Mouse (Mus musculus): Measurements from ENCODE around the gene Immt.

The Immt gene

GRCm38 (mm10) chr6:71830690-71831580 is at the start of gene Immt:
Gene Immt, plus strand, starts transcription at chr6:71831331.
- peak; percentile 94 for DNase-seq (ENCODE audit: extremely low spot score, low spot score)

DNA sequence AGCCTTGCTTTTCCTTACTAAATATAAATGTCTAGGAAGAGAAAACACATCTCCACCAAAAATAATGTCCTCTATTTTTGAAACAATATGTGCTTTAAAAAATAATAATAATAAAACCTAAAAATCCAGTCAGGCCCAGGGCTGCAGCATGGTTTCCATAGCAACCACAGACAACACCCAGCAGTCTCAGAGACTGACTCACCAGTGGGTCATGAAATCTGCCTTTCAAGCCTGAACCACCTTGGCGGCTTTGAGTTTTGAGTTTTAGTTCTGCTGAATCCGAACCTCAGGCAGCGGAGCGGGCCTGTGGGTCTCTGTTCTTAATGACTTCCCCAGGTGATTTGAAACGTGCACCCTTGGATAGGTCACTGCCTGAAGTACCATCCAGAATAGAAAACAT is 48.0 kb upstream of the Immt start:
- DNase-seq (ENCODE audit: extremely low spot score, low spot score), result no peak

DNA sequence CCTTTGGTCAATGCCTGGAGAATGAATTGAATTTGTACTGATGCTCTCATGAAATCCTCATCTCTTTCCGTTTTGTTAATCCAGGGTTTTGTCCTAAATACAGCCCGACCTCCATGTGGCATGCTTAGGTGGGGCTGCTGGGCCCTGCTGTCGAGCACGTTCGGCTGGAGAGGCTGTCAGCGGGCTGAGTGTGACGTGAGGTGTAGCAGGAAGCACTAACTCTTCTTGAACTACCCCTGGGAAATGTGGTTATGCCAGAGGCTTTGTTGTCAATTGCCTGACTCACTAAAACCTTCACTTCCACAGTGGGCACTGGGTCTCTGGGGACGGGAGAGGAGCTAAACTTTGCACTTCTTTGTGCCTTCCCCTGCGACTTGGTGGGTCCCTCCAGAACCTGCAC is 42.8 kb upstream of the Immt start:
- DNase-seq (ENCODE audit: extremely low spot score, low spot score), result no peak

GRCm38 (mm10) chr6:71791771-71792170 is 39.4 kb upstream of the Immt start:
- no peak for DNase-seq (ENCODE audit: extremely low spot score, low spot score)

DNA sequence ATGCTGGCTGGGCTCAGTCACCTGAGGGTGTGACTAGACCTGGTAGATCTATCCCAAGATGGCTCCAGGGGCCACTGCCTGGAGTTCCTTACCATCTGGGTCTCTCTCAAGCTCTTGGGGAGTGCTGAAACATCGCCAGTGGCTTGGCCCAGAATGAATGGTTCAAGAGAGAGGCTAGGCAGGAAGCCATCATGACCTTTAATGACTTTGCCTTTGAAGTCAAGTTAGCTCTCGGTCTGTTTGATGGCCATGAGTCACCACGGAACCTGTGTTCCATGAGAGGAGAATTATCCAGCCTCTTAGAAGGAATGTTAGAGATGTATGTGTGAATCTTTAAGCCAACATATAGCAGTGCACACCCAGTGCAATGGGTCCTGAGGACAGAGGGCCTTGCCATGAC is 31.7 kb upstream of the Immt start:
- no peak for DNase-seq (ENCODE audit: extremely low spot score, low spot score)

- DNase-seq (ENCODE audit: extremely low spot score, low spot score), result no peak
These were observed 30.0 kb upstream of the Immt start for GRCm38 (mm10) chr6:71801011-71801713.

GRCm38 (mm10) chr6:71801714-71802094 is 29.4 kb upstream of the Immt start:
- no peak for DNase-seq (ENCODE audit: extremely low spot score, low spot score)

GRCm38 (mm10) chr6:71803609-71804008 is 27.5 kb upstream of the Immt start:
- no peak for DNase-seq (ENCODE audit: extremely low spot score, low spot score)

- DNase-seq (ENCODE audit: extremely low spot score, low spot score), result peak; percentile 66
These were observed 26.9 kb upstream of the Immt start for GRCm38 (mm10) chr6:71804061-71804829.

GRCm38 (mm10) chr6:71806713-71807112 is 24.4 kb upstream of the Immt start:
- no peak for DNase-seq (ENCODE audit: extremely low spot score, low spot score)

GRCm38 (mm10) chr6:71809890-71810289 is 21.2 kb upstream of the Immt start:
- no peak for DNase-seq (ENCODE audit: extremely low spot score, low spot score)

DNA sequence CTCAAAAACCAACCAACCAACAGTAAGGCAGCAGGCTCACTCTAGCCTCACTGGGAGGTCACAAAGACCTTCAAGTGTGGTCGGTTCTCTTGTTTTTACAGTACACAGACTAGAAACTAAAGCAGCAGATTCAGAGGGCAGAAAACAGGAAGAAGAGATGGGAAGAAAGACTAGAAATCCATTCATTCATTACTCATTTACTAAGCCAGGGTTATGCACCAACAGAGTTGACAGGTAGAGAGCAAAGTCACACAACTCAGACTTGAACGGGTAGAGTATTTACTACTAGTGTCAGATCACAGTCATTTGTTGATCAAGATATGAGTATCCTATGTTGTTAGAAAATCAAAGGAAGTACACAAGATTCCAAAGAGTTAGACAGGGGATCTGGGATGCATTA is 18.3 kb upstream of the Immt start:
- no peak for DNase-seq (ENCODE audit: extremely low spot score, low spot score)

DNA sequence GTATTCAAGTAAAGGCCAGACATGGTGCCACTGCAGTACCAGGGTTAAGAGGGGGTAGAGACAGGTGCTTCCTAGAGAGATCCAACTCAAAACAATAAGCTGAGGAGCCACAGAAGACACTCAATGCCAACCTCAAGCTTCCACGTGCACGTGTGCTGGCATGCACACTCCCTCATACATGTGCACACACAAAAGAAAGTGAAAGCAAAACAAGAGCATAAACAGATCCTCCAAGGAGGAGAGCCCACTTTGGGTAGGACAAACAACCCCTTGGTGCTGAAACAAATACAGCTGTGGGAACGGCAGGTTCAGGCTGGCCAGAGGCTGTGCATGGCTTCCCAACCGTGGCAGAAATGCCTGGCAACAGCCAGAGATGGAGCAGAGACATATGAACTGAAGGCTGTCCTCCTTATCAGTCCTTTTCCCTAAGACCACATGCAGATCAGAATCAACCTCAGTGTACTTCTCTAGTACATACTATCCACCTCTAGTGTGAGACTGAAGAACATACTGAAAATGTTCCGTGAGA is 11.3 kb upstream of the Immt start:
- no peak for DNase-seq (ENCODE audit: extremely low spot score, low spot score)

- DNase-seq (ENCODE audit: extremely low spot score, low spot score), result peak; percentile 16
These were observed 8.0 kb upstream of the Immt start for GRCm38 (mm10) chr6:71823085-71823484.

DNA sequence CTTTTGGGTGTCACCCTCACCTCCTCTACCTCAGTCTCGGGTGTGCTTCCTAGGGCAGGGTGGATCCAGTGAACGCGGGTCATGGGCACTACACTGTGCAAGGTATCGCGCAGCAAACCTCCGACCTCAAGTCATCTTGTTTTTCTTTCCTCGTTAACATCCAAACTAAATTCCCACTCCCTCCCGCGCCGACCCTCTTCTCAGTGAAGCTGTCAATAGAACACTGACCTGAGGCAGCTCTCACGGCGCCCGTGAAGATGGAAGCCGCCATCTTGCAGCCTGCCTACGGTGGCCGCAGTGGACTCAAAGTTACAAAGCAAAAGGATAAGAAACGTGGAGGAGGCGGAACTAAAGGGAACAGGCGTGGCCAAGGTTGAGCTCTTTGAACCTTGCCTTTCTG is 7.6 kb upstream of the Immt start:
- DNase-seq (ENCODE audit: extremely low spot score, low spot score), result peak; percentile 91

GRCm38 (mm10) chr6:71823961-71824360 is 7.2 kb upstream of the Immt start:
- DNase-seq (ENCODE audit: extremely low spot score, low spot score), result no peak

- no peak for DNase-seq (ENCODE audit: extremely low spot score, low spot score)
These were observed 4.3 kb upstream of the Immt start, which contains the start of gene Mrpl35 for GRCm38 (mm10) chr6:71826869-71827268. Gene Mrpl35, minus strand, starts transcription at chr6:71826969.

GRCm38 (mm10) chr6:71829768-71830167 is 1.4 kb upstream of the Immt start:
- DNase-seq (ENCODE audit: extremely low spot score, low spot score), result no peak

- peak; percentile 91 for DNase-seq (ENCODE audit: extremely low spot score, low spot score)
These were observed 440 bp downstream of the Immt start for GRCm38 (mm10) chr6:71831581-71831960.

GRCm38 (mm10) chr6:71836811-71837210 is 5.7 kb downstream of the Immt start:
- DNase-seq (ENCODE audit: extremely low spot score, low spot score), result no peak

DNA sequence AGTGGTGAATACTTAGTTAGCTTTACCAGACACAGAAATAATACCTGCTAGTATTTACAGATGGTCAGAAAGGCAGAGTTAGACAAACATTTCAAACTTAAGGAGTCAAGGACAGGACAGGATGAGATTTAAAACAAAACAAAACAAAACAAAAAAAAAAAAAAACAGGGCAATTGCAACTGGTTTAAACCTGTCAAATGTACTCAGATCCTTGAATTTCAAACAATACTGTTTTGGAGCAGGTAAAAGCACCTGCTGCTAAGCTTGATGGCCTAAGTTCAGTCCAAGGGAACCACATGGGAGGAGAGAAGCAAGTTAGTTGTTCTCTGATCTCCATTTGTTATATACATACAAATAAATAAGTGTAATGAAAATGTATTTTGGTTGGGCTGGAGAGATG is 8.7 kb downstream of the Immt start:
- no peak for DNase-seq (ENCODE audit: extremely low spot score, low spot score)
